Mouse (Mus musculus) kidney, adult 2 months (tissue): Measurements from ENCODE around the gene Cdr2l.

ENCODE experiments used
- CTCF ChIP-seq: fragments of 200-500 bp; conservative IDR thresholded peaks from 2 replicates; pipeline ENCODE4 v1.5.1; 2011; ENCODE audit warnings: low read depth, mild to moderate bottlenecking, control low read depth, low read length, moderate library complexity, mixed read lengths; ENCODE audit not compliant: insufficient read depth, insufficient read length
- POLR2A ChIP-seq: fragments of 200-500 bp; IDR thresholded peaks from one replicate; pipeline ENCODE4 v1.6.1; 2011; ENCODE audit warnings: low read depth, low read length, control low read depth

DNA sequence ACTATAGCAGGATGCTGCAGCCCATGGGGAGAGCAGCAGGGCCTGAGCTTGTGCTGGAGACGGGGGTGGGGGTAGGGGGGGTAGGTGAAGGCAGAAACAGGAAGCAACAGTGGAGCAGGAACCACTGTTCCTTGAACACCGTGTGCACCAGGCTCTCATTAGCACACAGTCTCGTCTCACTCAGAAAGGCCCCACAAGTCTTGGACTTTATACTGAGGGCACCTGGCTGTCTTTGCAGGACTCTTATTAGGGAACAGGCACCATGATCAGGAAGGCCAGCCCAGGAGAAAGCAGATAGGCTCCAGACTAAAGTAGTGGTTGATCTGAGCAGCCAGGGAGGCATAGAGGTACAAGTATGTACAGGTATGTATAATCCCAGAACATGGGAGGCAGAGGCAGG, 44.4 kb upstream of the Cdr2l start:
- TF ChIP-seq CTCF: no peak
- no peak for TF ChIP-seq POLR2A
